Mouse (Mus musculus) brain, embryonic 18.5 days (tissue): Measurements from ENCODE around the gene Rab34.

ENCODE experiments used
- DNase-seq: peaks from one replicate; pipeline ENCODE4 v3.0.0-alpha.2; 2012; ENCODE audit warnings: low read depth, low spot score

The Rab34 gene

GRCm38 (mm10) chr11:78213086-78213817 lies 25.0 kb downstream of the Rab34 start:
- no peak for DNase-seq

GRCm38 (mm10) chr11:78215709-78216317 lies 27.6 kb downstream of the Rab34 start:
- DNase-seq, result peak; percentile 14

- DNase-seq, result no peak
These were observed 35.4 kb downstream of the Rab34 start for GRCm38 (mm10) chr11:78223586-78223985.

- DNase-seq, result no peak
These were observed 43.3 kb downstream of the Rab34 start for GRCm38 (mm10) chr11:78231518-78231917.

GRCm38 (mm10) chr11:78240193-78240857 lies 52.1 kb downstream of the Rab34 start:
- no peak for DNase-seq
